Mouse (Mus musculus) thymus, adult 18-20 months (tissue): ENCODE results near the gene Scube1.

Source experiments
- DNase-seq, 2 experiments: peaks; one replicate each; pipeline ENCODE4 v3.0.0; 2022; ENCODE audit warnings: mixed read lengths in 2 of 2

Gene Scube1

DNA sequence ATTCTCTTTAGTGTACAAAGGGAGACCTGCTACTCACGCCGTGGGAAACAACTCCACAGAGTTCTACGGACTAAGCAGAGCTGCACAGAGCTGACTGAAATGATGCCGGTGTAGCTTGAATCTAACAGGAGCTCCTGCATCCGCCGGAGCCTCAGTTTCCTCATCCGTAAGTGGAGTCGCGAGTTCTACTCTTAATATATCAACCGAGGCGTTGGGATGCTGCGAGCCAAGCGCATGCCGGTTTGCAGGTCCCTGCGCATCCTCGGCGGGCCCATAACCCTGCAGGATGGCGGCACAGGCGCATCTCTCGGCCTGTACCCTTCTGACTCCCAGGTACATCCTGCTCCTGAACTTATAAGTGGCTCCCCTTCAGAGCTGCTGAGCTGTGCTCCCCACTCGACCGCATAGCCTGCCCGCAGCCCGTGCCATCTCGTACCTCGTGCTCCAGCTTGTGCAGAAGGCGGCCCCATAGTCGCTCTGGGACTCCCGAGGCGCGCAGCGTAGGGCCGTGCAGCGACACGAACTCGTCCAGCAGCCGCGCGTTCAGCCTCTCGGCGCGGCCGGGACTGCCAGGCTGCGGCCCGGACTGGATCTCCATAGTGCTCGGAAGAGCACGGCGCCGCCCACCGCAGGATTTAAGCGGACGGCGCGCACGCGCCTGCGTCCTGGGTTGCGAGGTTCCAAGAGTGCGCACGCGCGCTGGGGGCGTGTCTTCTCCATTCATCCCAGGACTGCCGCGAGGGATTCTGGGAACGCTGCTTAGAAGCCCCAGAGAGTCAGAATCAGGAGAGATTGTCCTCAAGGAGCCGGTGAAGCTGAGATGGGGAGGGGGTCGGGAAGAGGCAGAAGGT is 130.1 kb downstream of the Scube1 start, which contains the start of gene Ttll12:
TSS of gene Ttll12 (minus strand) at position 645 of the 851 bp plus-strand sequence.
- DNase-seq, result peak; percentile 80 to 83

GRCm38 (mm10) chr15:83593702-83594512 is 130.9 kb downstream of the Scube1 start:
- DNase-seq, result no peak

GRCm38 (mm10) chr15:83593189-83593585 is 131.6 kb downstream of the Scube1 start:
- no peak for DNase-seq

GRCm38 (mm10) chr15:83592260-83593188 is 132.3 kb downstream of the Scube1 start:
- DNase-seq, result no peak

DNA sequence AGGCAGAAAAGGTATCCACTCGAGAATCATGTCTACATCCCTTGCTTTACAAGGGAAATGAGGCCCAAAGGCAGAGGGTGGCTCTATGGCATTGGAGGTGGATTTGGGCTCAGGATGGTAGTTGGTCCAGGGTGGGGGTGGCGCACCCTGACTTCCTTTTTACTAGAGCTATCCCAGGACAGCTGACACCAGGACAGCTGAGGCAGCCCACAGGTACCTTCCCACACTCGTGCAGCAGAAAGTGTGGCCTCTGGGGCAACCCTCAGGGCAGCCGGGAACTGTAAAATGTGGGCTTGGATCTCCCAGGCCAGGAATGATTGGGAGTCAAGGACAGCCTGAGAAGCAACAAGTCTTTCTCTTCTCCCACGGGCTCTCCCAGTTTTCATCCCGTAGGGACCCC is 133.1 kb downstream of the Scube1 start:
- no peak for DNase-seq

- DNase-seq, result no peak
These were observed 134.0 kb downstream of the Scube1 start for GRCm38 (mm10) chr15:83590841-83591240.

DNA sequence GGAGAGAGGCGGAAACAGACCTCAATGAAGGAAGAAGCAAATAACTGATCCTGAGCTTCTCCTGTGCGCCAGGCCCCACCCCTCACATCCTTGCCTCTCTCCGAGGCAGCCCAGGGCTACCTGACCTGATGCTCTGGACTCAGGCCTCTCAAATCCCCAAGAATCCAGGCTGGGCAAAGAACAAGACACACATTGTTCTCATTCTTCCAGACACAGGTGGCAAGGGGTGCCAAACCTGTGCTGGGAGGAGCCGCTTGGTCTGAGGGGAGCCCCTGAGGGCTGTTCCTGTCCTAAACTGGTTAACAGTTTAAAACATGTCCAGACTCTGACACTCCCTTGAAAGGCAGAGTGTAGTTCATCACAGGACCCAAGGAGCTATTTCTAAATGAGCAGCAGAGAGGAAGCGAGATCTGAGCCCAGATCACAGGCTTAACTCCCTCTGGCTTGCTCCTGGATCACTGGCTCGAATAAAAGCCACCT is 140.0 kb downstream of the Scube1 start:
- no peak for DNase-seq

- no peak for DNase-seq
These were observed 141.2 kb downstream of the Scube1 start for GRCm38 (mm10) chr15:83583419-83584156.

GRCm38 (mm10) chr15:83582931-83583330 is 141.9 kb downstream of the Scube1 start:
- DNase-seq, result no peak

- no peak for DNase-seq
These were observed 148.2 kb downstream of the Scube1 start for GRCm38 (mm10) chr15:83576651-83577050.

GRCm38 (mm10) chr15:83575543-83575942 is 149.3 kb downstream of the Scube1 start:
- no peak for DNase-seq

DNA sequence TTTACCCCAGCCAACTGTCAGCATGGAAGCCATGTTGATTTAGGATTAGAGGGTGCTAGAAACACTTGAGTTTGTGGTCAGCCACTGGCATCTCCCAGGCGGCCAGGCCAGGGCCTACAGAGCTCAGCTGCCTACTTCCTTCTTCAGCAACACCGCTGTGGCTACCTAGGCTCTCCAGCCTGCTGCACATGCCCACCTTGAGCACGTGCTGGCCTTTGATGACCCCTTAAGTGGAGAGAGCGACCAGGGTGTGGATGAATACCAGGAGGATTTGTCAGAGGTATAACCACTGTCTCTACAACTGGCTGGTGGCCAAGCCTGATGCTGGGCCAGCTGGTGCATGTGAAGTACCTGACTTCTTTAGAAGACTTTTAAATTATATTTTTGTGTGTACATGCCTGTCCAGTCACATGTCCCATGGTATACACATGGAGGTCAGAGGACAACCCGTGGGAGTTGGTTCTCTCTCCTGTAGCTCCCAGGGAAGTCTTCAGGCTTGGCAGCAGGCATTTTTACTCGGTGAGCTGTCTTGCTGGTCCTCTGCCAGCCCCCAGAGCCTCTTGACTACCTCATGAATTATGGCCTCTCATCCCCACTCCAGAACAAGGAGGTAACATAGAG is 150.0 kb downstream of the Scube1 start:
- no peak for DNase-seq

DNA sequence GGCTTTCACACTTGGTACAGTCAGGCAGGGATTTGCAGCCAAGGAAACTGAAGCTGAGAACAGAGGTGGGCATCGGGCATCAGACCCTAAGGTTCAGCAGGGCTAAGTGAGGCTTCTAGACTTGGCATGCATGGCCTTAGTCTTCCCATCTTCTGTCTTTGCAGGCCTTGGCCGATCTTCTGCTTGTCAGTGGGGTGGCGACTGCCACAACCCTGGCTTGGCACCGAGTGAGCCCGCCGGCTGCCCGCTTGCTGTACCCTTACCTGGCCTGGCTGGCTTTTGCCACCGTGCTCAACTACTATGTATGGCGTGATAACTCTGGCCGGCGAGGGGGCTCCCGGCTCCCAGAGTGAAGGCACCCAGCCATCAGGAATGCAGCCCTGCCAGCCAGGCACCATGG is 151.2 kb downstream of the Scube1 start:
- DNase-seq, result no peak

- no peak for DNase-seq
These were observed 152.7 kb downstream of the Scube1 start for GRCm38 (mm10) chr15:83572132-83572531.

DNA sequence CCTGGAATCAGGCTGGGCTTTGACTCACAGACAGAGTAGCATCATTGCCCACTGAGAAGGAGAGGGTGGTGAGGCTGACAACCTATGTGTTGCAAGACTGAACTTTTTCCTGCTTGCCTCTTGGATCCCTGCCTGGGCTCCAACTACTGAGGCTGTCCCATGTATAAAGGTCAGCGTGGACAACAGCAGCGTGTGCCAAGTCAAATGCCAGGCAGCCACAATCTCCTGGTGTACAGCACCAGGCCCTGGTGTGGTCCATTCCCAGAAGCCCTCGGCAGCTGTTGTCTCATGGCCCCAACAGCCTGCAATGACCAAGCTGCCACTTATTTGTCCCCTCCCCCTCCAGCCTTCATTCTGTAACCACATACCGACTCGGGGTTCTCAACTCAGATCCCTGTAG is 153.2 kb downstream of the Scube1 start:
- DNase-seq, result no peak

GRCm38 (mm10) chr15:83570641-83571040 is 154.2 kb downstream of the Scube1 start:
- no peak for DNase-seq

GRCm38 (mm10) chr15:83569682-83570081 is 155.1 kb downstream of the Scube1 start:
- no peak for DNase-seq

GRCm38 (mm10) chr15:83568544-83568943 is 156.3 kb downstream of the Scube1 start:
- DNase-seq, result no peak

- DNase-seq, result no peak
These were observed 157.1 kb downstream of the Scube1 start for GRCm38 (mm10) chr15:83567728-83568127.

DNA sequence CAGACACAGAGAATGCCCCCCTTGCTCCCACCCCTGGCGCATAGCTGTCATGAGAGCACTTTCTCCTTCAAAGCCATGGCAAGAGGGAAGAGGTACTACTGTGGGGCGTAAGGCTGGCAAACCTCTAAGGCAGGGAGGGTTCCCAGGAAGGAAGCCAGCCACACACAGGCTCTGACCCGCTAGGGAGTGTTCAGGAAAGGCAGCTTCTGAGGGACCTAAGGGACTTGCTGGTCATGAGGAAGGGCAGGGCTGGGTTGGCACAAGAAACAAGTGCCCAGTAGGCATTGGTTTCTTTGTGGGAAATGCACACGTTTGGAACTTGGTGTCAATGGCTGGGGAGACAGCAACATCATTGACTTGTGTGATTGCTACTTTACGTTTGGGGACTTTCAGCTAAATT is 158.8 kb downstream of the Scube1 start:
- no peak for DNase-seq

DNA sequence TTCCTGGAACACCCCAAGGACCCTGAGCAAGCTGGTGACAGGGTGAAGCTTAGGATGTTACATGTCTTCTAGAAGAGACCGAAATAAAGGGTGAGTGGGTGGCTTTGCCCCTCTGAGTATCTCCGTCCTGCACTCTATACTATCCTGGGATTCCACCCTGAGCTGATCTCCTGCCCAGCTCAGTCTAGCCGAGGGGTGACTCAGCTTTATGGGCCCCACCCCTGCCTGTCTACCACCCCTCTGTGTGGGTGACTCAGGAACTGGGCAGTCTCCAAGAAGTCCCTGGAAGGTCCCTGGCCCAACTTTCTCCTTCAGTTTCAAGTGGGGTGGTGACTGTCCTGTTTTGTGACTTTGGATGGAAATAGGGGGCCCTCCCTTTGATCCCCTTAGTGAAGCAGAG is 159.4 kb downstream of the Scube1 start:
- DNase-seq, result no peak
